Mouse (Mus musculus) liver, adult 2 months (tissue): ENCODE measurements at regions not wholly inside any gene's neighbourhood (a gene's known extent, or its start where the extent isn't known, plus 50 kb on each side); places are given as distances from the start of the nearest gene placed in this dataset.

Experiments used
- DNase-seq: peaks from one replicate; pipeline ENCODE4 v3.0.0-alpha.2; 2011; ENCODE audit warnings: low read depth, low spot score; ENCODE audit errors: extremely low read depth
- H3K27ac ChIP-seq: fragments of 200-500 bp; replicated peaks from 2 replicates; pipeline ENCODE4 v1.5.1; 2012; ENCODE audit warnings: low read depth, mild to moderate bottlenecking, control low read depth, inconsistent platforms, low read length; ENCODE audit not compliant: insufficient read depth
- H3K27me3 ChIP-seq: fragments of 200-500 bp; 2 replicates; pipeline ENCODE4 v1.6.1; 2012; ENCODE audit warnings: mild to moderate bottlenecking, moderate library complexity, low read length, inconsistent platforms; ENCODE audit not compliant: control insufficient read depth, insufficient read depth
- H3K36me3 ChIP-seq: fragments of 200-500 bp; 2 replicates; pipeline ENCODE4 v1.6.1; 2012; ENCODE audit warnings: low read length, inconsistent platforms; ENCODE audit not compliant: control insufficient read depth, insufficient read depth
- H3K4me1 ChIP-seq: fragments of 200-500 bp; 2 replicates; pipeline ENCODE4 v1.6.1; 2011; ENCODE audit warnings: low read length; ENCODE audit not compliant: control insufficient read depth, insufficient read depth
- H3K4me3 ChIP-seq: fragments of 200-500 bp; 2 replicates; pipeline ENCODE4 v1.5.1; 2011; ENCODE audit warnings: low read depth, mild to moderate bottlenecking, control low read depth, low read length, moderate library complexity; ENCODE audit not compliant: insufficient read depth
- H3K79me2 ChIP-seq: fragments of 200-500 bp; 2 replicates; pipeline ENCODE4 v1.6.1; 2012; ENCODE audit warnings: inconsistent platforms, mild to moderate bottlenecking, low read length, moderate library complexity; ENCODE audit not compliant: control insufficient read depth, insufficient read depth
- H3K9ac ChIP-seq: fragments of 200-500 bp; 2 replicates; pipeline ENCODE4 v1.6.1; 2012; ENCODE audit warnings: low read depth, mild to moderate bottlenecking, control low read depth, inconsistent platforms, low read length
- CTCF ChIP-seq: fragments of 200-500 bp; IDR thresholded peaks from 2 replicates; pipeline ENCODE4 v1.5.1; 2011; ENCODE audit warnings: low read depth, low read length, control low read depth
- POLR2A ChIP-seq: fragments of 200-500 bp; IDR thresholded peaks from 2 replicates; pipeline ENCODE4 v1.6.1; 2011; ENCODE audit warnings: low read length, control low read depth; ENCODE audit not compliant: insufficient read depth; ENCODE audit errors: extremely low read depth
- WGBS: fragments of 180-500 bp; shearing (Covaris S2); methylation state at CpG from one replicate; pipeline ENCODE4 v1.1.7; 2018; 5-methylcytosine and 5-hydroxymethylcytosine counted together

DNA sequence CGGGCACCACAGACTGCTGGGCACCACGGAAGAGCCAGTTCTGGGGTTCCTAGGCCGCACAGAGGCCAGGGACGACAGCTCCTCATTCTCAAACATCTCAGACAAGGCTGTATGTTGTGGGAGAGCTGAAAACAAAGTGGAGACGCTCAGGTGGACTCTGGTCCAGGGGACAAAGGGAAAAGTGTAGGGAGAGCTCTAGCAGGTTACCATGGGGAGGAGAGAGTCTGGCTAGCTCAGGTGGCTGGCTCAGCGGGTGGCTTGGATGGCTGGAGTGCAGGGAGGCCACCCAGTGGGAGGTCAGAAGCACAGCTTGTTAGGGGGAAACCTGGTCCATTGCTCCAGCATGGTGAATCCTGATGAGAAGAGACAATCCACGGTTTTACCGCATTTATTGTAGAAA lies 253.3 kb upstream of the Mmadhc start:
- H3K9ac ChIP-seq, result no peak overlapping the region
- TF ChIP-seq CTCF (no peak), POLR2A (no peak)
- no peaks in the 10 kb centered on the region for H3K27me3 ChIP-seq
- 80% methylated on average over 8 of the region's 8 CpGs for WGBS
- H3K4me1 ChIP-seq, result no peaks in the 10 kb centered on the region
- H3K4me3 ChIP-seq, result no peak overlapping the region
- DNase-seq, result no peak
- no peaks in the 10 kb centered on the region for H3K79me2 ChIP-seq
- no peak overlapping the region for H3K27ac ChIP-seq
- no peaks in the 10 kb centered on the region for H3K36me3 ChIP-seq

DNA sequence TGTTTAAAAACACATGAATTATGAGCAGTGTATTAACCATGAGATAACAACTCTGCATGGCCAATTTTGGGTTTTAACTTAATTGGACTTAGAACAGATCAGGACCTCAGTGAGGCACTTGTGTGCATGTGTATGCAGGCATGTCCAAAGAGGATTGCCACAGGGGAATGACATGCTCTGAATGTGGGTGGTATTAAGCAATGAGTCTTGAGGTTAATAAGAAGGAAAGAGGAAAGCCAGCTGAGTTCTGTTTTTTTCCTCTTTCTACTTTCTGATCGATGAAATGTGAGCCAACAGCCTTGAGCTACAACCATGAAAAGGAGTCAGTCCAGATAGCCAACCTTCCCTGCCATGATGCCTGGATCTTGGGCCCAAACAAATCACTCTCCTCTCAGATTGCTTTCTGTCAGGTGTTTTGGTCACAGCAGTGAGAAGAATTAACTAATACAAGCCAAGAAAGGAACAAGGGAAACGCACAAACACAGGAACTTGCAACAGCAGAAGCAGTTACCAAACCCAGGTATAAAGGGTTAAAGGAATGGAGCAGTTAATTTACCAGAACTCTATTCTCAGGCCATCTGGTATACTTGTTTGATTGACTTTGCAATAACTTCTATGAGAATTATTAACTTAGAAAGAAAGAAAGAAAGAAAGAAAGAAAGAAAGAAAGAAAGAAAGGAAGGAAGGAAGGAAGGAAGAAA lies 243.3 kb upstream of the Mmadhc start:
- Histone ChIP-seq H3K4me3 (no peak overlapping the region), H3K27ac (no peak overlapping the region), H3K36me3 (no peaks in the 10 kb centered on the region), H3K9ac (no peak overlapping the region), H3K79me2 (no peaks in the 10 kb centered on the region), H3K27me3 (no peaks in the 10 kb centered on the region), H3K4me1 (no peaks in the 10 kb centered on the region)
- WGBS, result 90% methylated on average over 2 of the region's 2 CpGs
- no peak for DNase-seq
- no peak for TF ChIP-seq CTCF
- no peak for TF ChIP-seq POLR2A

DNA sequence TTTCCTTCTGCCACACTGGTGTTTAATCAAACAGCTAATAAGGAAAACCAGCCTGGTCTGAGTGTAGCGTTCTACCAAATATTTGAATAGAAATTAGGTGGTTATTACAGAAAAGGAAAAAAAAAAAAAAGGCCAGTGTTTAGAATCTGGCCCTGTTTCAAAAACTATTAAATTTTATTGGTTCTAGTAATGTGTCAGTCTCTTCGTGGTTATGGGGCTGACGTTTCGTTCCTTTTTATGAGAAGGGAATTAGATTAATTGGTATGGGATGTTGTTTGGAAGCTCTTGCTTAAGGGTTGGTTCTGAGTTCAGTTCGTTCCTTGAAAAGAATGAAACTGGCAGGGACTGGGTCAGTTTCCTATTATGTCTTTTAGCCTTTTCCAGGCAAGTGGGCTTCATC lies 241.5 kb upstream of the Mmadhc start:
- 87% methylated on average over 5 of the region's 5 CpGs for WGBS
- TF ChIP-seq POLR2A (no peak), CTCF (no peak)

DNA sequence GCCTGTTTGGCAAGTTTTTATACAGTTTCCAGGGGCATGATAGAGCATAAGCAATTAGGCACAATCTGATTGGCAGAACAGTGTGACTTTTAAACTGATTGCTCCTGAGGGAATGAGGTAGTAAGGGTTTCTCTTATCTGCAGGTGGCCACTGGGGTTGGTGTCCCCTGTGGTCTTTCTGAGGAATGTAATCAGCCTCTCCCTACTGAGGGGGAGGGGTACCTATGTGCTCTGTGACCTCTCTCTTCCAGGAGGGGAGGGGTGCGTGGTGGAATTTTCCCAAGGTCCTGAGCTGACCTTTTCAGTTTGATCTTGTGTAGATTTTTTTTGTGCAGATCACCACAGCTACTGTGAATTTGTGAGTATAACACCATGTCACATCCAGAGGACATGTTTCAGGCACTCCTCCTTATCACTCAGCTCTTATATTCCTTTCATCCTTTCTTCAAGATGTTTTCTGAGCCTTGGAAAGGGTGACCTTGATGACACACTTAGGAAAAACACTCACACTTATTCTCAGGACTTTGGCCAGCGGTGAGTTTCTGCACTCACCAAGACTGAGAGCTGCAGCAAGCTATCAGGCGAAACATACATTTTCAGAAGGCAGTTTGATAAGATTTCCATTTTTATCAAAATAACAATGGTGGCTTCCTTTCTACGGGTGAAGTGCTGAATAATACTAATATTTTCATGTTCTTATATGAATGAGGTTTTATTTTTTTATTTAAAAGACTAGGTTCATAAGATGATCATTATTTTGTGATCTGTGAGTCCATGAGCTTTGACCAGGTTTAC lies 238.7 kb upstream of the Mmadhc start:
- no peak overlapping the region for H3K9ac ChIP-seq
- H3K36me3 ChIP-seq, result no peaks in the 10 kb centered on the region
- H3K27me3 ChIP-seq, result no peaks in the 10 kb centered on the region
- 87% methylated on average over 4 of the region's 4 CpGs for WGBS
- no peaks in the 10 kb centered on the region for H3K4me1 ChIP-seq
- no peaks in the 10 kb centered on the region for H3K79me2 ChIP-seq
- TF ChIP-seq POLR2A (no peak), CTCF (no peak)
- H3K4me3 ChIP-seq, result no peak overlapping the region
- DNase-seq, result no peak
- no peak overlapping the region for H3K27ac ChIP-seq

More for the DNA sequence above, 241.5 kb upstream of the Mmadhc start:
- H3K79me2 ChIP-seq, result no peaks in the 10 kb centered on the region
- no peak overlapping the region for H3K27ac ChIP-seq
- DNase-seq, result no peak
- no peak overlapping the region for H3K9ac ChIP-seq
- H3K4me3 ChIP-seq, result no peak overlapping the region
- H3K36me3 ChIP-seq, result no peaks in the 10 kb centered on the region
- H3K4me1 ChIP-seq, result no peaks in the 10 kb centered on the region
- no peaks in the 10 kb centered on the region for H3K27me3 ChIP-seq

DNA sequence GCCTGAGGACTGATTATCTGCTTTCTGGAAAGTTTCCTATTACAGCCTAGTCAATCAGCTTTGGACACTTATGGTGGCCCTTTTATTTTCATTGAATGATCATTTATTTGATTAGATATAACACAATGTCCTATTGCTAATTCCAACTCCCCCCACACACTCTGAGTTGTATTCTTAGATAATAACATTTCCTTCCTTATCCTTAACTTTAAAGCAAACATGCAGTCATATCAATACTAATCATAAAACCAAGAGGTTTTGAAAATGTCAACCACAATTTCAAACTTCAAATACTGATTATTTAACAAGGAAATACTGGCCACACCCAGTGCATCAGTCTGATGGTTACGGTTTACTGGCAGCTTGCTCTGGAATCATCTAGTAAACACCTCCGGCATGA lies 237.1 kb upstream of the Mmadhc start:
- Histone ChIP-seq H3K27ac (no peak overlapping the region), H3K9ac (no peak overlapping the region)
- 97% methylated on average over 2 of the region's 2 CpGs for WGBS

DNA sequence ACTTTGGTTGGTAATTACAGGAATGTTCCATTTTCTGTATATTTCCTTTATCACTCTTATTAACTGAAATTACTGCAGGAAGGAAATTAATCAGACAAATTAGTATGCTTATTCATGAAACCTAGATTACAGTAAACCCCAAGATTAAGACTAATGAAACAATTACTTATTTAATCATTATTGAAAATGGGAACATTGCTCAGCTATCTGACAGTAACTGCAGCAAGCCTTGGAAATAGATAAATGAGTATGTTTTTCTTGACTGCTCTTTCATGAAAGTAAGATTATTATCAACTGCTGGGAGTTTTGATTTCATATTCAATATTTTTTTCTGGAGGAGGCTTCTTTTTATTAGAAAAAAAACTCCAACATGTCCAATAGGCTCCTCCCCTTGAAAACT lies 230.8 kb upstream of the Mmadhc start:
- TF ChIP-seq CTCF, result no peak
- TF ChIP-seq POLR2A, result no peak
- Histone ChIP-seq H3K27ac (no peak overlapping the region), H3K9ac (no peak overlapping the region), H3K27me3 (no peaks in the 10 kb centered on the region), H3K4me3 (no peak overlapping the region), H3K4me1 (no peaks in the 10 kb centered on the region), H3K79me2 (no peaks in the 10 kb centered on the region), H3K36me3 (no peaks in the 10 kb centered on the region)
- no peak for DNase-seq

More for the DNA sequence above, 237.1 kb upstream of the Mmadhc start:
- no peaks in the 10 kb centered on the region for H3K4me1 ChIP-seq
- H3K36me3 ChIP-seq, result no peaks in the 10 kb centered on the region
- H3K27me3 ChIP-seq, result no peaks in the 10 kb centered on the region
- H3K79me2 ChIP-seq, result no peaks in the 10 kb centered on the region
- no peak overlapping the region for H3K4me3 ChIP-seq
- DNase-seq, result no peak
- TF ChIP-seq CTCF, result no peak
- no peak for TF ChIP-seq POLR2A
